In the genomic region with DNA sequence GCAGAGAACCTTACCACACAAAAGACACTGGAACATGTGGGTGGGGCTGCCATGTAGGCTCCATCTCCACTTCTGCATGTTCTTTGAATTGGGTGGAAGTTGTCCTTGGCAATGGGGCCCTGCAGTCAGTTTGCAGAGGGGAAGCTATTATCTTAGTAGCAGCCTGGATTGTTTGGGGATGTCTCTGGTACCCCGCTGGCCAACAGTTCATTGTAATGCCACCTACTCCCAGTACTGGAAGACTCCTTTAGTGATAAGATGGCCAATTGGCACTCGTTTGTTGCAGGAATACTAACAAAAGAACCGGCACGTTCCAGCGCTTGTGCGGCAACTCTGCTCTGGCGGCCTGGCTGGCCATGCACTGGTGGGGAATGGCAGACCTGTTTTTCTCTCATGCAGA, we compare ENCODE assay signal across 19 mouse cellular contexts.
"Had no signal": no experiment of that assay in that cellular context is flagged by ENCODE, and none has a peak within 500 bp of the region (broad histone marks: within the 10 kb centered on the region; RNA-seq: fewer than 3 reads in every experiment).

No protein-coding gene starts in this region.

- H3K9me3 ChIP-seq: kidney, embryonic 15.5 days had no signal

- ATAC-seq: liver, postnatal 0 days; lung, postnatal 0 days; midbrain, embryonic 13.5 days had no signal

- H3K27ac ChIP-seq: kidney, embryonic 15.5 days; left cerebral cortex, adult 2 months; liver, embryonic 14.5 days; macrophage; midbrain, embryonic 13.5 days; neural tube, embryonic 13.5 days; stomach, postnatal 0 days had no signal

- H3K4me2 ChIP-seq: kidney, embryonic 15.5 days; liver, embryonic 11.5 days; lung, embryonic 14.5 days; midbrain, embryonic 13.5 days; neural tube, embryonic 13.5 days had no signal

- H3K4me3 ChIP-seq: kidney, embryonic 15.5 days; left cerebral cortex, adult 2 months; midbrain, embryonic 13.5 days; myocyte; neural tube, embryonic 13.5 days had no signal

- H3K9ac ChIP-seq: kidney, embryonic 15.5 days; liver, embryonic 14.5 days; liver, postnatal 0 days; lung, embryonic 14.5 days; midbrain, embryonic 13.5 days; neural tube, embryonic 13.5 days had no signal

- H3K27me3 ChIP-seq: kidney, embryonic 15.5 days; midbrain, embryonic 13.5 days; neural tube, embryonic 13.5 days had no signal

- DNase-seq: kidney, postnatal 10 days; kidney, postnatal 36 days; layer of hippocampus, postnatal 36 days; liver, postnatal 0 days; lung, embryonic 14.5 days; retina, postnatal 1 day; thymus, adult 2 months; thymus, postnatal 14 days; thymus, postnatal 4 days had no signal

- H3K4me1 ChIP-seq: kidney, embryonic 15.5 days; neural tube, embryonic 13.5 days had no signal
